Mouse (Mus musculus) layer of hippocampus, adult 9-10 months (tissue): ENCODE data around the gene Mcm7.
"Not testable (repeated sequence)": the region's sequence is repeated elsewhere in the genome, so short reads cannot be mapped to it uniquely, and the experiment has no call there.

Experiments used
- DNase-seq: peaks from one replicate; pipeline ENCODE4 v3.0.0; 2022; ENCODE audit warnings: low spot score

Mcm7 gene

DNA sequence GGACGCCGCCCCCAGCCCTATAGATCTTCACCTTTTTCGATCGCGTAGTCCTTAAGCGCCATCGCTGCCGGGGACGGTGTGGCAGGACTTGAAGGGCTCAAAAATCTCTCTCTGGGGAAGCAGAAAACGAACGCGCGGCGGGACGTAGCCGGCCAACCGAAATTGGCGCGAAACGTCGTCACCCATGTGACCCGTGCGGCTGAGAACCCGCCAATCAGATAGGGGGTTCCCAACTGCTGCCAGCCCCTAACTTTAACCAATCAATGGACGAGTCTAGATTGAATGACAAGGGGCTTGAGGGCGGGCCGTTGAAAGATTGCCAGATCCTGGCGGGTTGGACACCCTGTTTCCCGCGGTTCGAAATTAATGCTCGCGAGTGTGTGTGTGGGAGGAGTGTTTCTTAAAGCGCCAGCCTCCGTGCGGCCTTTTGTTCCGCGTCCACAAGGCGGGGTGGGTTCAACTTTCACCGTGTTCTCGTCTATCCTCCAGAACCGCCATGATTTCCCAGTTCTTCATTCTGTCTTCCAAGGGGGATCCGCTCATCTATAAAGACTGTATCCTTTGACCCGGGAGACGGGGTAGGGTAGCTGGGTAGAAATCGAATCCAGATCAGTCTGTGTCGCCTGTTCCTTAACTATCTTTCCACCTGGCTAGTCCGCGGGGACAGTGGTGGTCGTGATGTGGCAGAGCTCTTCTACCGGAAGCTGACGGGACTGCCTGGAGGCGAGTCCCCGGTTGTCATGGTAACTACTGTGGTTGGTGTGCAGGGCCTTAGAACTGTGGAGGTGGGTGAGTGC lies at the start of gene Mcm7, which contains the start of gene Ap4m1:
TSS of gene Mcm7 (minus strand) at position 728 of the 797 bp plus-strand sequence.
TSS of gene Ap4m1 (plus strand) at position 308 of the 797 bp plus-strand sequence.
- DNase-seq = peak; percentile 94

DNA sequence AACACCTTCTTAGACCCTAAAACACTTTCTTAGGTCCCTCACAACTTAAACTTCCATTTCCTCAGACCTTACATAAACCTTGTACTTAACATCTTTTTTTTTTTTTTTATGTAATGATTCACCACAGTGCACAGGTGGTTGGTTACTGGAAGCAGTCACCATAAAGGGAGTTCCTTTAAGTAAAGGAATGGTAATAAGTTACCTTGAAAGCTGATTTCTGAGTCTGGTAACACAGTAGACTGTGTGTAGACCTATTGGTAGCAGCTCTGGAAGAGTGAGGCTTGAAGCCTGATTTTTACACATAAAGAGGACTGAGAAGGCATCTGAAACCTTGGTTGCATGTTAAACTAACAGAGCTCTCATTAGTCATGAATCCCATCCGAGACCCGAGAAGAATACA lies 47.6 kb upstream of the Mcm7 start:
- DNase-seq = no peak

DNA sequence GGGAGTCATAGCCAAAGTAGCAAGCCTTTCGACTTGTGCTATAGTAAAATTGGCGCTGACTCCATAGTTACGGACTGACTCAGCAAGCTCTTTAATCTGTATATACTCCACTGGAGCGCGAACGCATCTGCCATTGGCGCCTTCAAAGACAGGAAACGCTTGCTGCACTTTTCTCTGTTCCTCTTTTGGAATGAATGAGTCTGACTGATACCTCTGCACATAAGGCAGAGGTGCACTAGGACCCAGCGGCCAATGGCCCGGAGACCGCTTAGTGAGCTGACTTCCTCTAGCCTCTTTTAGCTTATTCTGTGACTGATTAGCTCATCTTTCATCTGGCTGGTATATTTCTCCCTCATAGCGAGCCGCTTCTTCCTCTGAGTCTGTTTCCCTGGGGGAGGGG lies 44.4 kb upstream of the Mcm7 start:
- not testable (repeated sequence) for DNase-seq

DNA sequence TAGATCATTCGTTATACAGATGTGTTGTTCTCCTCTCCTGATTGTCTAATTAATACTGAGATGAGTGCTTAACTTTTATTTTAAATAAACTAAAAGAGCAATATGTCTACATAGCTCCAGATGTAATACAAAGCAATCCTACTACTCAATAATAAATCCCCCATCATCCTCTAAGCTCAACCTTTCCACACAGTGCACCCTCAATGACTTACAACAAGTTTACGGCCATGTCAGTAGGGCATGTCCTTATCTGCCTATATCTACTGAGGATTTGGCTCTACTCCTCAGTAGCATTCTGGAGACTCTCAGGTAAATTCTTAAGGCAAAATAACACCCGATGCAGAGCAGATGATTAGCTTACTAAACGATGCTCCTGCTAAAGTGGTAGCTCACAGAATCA lies 35.7 kb upstream of the Mcm7 start:
- DNase-seq = no peak

DNA sequence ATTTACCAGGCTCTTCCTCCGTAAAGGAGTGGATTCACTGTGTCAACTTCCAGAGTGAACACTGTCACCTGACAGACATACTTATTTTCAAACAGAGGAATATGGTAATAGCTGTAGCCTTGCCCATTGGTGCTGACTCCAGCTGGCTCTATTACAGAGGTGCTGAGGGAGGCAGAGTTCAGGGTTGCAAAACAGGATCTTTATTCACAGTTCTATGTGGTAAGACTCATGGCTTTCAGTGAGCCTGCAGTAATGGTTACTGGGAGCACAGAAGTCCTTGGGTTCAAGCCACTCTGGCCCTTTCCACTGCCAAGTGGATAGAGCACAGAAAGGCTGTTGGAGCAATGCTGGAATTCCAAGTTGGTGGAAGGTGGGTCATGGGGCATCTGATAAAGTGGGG lies 35.0 kb upstream of the Mcm7 start:
- no peak for DNase-seq

DNA sequence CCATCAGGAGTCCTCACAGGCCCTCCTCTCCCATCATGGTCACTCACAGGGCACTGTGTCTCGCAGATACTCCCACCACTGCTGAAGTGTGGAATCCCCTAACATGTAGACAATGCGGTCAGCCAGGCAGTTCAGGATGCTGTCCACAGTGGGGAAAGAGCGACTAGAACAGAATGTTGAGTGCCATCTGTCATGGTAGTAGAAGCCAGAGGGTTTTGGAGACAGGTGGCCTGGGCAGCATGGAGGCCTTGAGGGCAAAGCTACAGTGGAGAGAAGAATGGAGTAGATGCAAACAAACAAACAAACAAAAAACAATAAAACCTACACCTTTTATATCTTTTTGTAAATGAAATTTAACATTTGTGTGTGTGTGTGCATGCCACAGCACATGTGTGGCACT lies 29.9 kb upstream of the Mcm7 start:
- DNase-seq = no peak

DNA sequence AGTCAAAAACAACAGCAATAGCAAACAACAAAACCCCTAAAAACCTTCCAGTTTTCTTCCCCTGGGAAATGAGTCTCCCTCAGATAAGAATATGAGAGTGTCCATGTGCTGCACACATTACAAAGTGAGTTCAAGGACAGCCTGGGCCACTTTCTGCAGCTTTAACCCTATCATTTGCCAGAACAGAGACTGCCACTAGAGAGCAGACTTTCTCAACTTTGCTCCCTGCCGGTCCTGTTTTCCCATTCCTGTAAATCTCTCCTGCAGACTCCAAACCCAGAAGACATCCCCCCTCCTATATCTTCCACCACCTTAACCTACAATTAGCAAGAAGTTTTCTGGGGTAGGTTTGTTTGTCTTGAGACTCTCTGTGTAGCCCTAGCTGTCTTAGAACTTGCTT lies 27.4 kb upstream of the Mcm7 start:
- DNase-seq = no peak

DNA sequence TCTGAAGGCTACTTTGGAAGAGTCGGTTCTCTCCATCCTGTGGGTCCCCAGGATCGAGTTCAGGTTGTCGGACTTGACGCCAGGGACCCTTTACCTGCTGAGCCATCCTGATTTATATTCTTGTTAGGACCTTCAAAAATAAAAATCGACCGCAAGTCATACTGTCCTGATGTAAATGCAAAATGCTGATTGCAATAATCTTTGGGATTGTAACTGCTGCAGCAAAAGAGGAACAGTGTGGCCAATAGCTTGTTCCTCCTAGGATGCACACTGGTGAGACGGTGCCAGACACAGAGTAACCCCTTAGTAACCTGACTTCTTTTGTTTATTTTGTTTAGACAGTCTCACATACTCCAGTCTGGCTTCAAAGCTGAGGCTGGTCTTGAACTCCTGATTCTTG lies 23.2 kb upstream of the Mcm7 start:
- DNase-seq = no peak

DNA sequence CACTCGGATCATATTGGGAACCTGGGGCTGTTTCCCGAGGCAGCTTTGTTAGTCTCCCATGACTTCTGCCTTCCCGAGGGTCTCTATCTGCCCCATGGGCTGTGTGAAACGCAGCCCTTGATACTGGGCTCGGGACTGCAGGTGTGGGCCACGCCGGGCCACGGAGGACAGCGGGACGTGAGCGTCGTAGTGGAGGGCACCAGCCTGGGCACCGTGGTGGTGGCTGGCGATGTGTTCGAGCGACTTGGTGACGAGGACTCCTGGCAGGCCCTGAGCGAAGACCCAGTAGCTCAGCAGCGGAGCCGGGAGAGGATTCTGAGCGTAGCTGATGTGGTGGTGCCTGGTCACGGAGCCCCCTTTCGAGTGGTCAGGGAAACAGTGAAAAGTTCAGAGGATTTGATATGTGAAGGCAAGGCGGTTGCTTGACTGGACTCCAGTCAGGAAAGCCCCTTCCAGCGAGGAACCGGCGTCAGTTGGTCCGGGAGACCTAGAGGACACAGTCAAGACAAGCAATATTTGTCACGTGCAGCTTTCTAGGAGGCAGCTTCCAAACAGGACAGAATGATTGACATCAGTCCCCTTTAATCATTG lies 22.6 kb upstream of the Mcm7 start:
- no peak for DNase-seq

DNA sequence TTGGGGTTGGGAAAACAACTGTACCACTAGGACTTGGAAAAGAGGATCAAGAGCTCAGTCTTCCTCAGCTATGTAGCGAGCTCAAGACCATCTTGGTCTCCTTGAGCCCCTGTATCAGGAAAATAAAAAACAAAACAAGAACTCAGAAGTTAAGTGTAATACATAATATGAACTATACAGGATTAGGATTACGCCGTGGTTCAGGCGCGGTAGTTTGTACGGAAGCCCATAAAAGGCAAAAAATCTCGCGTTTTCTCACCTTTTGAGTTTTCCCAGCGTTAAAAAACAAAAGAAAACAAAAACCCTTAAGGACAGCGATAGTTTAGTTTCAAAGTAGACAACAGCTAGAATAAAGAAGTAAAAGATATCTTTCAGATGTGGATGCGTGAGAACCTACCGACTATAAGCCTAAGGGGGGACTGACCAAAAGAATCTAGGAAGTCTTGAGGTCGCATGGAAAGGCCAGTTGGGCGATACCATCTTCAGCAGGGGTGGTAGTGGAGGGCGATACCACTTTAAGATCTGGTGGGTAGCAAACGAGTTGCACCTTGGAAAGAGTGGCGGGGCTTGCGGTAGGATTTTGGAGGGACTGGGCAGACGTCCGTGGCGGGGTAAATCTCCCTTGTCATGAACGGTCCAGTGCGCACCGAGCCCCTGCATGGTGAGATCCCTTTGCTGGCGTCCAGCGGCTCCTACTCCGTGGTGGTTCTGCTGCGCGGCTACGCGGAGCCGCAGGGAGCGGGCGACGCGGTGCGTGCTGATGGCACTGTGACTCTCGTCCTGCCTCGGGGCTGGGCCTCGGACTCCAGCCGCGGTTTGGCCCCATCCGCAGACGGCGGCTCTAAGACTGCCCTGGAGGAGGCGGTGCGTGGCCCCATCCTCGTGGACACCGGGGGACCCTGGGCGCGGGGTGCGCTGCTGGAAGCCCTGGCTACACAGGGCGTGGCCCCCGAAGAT lies 21.8 kb upstream of the Mcm7 start, which contains the start of gene Mblac1:
TSS of gene Mblac1 (plus strand) at position 544 of the 957 bp plus-strand sequence.
- DNase-seq = no peak

DNA sequence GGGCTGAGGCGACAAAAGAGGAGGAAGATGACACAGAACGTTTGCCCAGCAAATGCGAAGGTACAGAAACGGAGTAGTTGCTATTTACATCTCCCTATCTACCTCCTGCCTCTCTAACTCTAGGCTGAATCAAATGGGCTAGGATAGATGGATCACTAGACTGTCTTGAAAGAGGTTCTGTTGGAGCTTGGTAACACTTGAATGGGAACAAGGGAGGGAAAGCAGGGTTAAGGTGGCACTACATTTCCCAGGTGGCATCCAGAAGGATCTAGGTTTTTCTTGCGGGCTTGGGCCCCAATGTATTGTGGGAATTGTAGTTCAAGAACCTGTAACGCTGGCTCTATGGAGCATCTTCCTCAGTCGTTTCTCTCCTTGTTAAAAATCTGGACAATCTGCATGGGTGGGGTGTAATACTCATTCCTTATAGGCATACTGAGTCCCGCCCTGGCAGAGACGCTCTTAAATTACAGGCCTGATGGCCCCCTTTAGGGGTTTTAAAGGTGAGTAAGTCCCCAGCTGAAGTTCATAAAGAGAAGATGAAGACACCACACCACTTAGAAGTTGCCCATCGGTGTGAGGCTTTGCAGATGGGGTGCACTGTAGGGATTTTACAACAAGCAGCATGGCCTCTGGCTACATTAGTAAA lies 15.6 kb upstream of the Mcm7 start:
- DNase-seq = no peak

DNA sequence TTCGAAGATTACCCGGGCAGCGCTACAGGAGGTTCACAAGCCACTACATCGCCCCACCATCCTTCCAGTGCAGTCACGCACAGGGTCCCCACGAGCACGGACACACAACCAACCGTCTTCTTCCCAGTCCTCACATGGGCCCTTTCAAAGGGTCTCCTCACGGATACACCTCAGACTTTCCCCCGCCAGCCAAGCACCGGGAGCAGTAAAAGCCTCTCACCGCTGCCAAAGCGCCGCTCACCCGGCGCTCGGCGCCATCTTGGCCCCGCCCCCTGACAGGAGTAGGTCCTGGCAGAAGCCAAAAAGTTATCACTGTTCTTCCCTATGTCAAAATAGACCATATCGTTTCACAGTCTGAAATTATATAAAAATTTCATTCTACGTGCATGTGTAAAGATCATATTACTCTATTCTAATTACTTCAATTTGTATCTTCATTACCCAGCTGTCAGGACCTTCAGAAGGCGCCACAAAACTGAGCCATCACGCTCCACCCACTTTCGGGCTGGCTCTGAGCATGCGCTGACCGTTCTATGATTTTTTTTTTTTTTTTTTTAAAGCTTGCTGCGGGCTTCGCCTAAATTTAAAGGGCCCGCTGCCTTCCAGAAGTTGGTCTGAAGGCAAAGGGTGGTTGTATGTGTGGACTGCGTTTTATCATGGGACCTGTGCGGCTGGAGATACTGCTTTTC lies 14.9 kb upstream of the Mcm7 start, which contains the start of the genes Taf6 and Cnpy4:
TSS of gene Taf6 (minus strand) at position 502 of the 689 bp plus-strand sequence.
TSS of gene Cnpy4 (plus strand) at position 536 of the 689 bp plus-strand sequence.
- DNase-seq = peak; percentile 77

DNA sequence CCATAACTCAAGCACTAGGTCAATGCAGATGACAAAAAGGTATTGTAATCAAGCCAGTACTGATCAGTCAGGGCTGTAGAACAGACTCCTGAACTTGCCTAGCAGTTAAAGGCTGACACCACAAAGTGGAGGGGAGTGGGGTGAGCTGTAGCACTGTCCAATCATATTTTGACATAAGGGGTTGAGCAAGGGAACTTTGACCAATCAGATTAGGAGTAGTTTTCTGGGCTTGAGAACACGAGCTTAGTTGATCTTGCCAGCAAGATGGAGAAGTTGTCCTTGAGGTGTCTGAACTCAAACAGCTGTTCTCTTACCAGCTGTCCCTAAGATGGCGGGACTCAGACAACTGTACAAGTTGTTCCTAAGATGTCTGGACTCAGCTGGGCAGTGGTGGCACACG lies 995 bp upstream of the Mcm7 start:
- no peak for DNase-seq

DNA sequence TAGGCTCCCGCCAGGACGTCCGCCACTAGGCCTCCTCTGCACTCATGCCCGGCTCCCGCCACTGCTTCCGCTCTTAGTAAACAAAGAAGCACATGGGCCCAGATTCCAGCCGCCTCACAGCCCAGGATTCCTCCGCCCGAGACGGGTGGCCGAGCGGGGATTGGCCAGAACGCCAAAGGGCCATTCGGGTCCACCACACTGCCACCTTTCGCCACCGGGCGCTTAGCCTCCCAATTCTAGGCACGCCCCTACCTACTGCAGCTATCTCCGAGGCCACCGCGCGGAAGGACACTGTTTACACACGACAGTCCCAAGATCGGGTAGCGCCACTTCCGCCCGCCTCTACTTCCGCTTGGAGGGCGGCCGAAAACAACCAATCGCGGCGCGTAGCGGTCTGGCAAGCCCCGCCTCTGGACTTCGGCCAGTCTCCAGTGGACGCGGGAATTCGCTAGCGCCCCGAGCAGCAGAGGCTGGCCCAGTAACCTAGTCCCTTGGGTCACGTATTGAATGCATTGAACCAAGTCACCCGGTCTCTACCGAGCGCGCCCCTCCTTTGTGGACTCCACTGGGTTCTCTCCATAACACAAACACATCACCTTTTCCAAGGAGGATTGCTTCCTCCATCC lies 1.2 kb downstream of the Mcm7 start:
- peak; percentile 94 for DNase-seq

DNA sequence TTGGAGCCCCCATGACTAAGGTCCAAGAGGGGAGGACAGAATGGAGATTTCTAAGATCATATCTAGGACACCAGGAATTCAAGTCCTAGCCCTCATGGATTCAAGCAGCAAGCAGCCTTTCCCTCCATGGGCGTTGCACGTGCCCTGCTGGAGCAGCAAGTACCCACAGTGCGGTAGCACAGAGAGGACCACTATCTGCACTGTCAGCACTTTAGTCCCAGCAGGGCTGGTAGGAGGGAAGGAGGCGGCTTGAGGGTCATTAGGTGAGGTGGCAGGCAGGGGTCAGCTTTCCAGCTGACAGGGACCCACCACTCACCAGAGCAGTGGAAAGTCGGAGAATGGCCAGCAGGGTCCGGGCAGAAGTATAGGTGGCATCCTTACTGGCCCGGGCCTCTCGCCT lies 6.6 kb downstream of the Mcm7 start:
- no peak for DNase-seq

DNA sequence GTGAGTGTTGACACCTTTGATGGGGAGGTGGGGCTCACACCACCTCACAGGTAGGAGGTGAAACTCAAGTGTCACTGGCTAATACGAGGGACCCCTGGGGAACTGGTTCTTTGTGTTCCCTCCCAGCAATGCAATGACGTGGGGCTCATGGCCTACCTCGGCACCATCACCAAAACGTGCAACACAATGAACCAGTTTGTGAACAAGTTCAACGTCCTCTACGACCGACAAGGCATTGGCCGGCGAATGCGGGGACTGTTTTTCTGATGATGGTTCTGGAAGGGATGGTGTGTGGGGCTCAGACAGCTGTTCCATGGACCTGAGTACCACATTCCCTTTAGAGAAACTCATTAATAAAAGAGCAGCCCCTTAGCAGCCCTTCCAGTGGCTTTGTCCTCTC lies 8.6 kb downstream of the Mcm7 start:
- DNase-seq = no peak

DNA sequence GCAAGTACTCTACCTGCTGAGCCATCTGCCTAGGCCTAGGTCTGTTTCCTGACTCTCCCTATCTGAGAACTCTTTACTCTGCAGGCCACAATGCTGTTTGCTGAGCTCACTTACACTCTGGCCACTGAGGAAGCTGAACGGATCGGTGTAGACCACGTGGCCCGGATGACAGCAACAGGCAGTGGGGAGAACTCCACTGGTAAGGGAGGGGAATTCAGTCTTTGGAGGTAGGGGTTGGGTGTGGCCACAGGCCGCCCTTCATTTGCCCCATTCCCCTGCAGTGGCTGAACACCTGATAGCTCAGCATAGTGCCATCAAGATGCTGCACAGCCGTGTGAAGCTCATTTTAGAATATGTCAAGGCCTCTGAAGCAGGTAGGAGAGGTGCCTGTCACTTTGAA lies 9.2 kb downstream of the Mcm7 start:
- no peak for DNase-seq

DNA sequence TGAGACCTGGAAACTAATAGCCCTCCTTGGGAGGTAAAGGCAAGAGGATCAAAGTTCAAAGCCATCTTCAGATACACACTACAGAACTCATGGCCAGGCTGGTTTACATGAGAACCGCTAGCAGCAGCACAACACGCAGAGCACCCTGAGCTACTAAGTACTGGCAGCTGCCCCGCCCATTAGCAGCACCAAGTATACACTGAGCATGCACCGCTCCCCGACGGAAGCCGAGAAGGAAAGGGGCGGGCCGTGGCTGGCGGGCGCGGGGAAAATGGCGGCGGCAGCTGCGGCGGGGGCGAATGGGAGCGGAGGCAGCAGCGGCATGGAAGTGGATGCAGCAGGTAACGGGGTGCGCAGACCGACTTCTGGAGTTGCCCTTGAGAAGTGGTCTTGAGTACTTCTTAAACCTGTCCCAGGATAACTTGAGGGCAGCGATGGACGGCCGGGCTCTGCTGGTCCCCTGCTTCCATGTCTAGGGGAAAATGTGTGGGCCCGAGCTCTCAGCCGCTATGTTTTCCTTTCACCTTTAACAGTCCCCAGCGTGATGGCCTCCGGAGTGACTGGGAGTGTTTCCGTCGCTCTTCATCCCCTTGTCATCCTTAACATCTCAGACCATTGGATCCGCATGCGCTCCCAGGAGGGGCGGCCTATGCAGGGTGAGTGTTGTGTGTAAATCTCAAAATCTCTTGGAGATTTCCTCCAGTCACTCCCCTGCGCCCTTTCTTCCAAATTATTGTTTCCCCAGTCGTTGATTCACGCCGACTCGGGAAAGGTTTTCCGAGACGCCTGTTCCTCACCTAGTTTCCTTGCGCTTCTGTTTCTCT lies 11.2 kb downstream of the Mcm7 start, which contains the start of gene Cops6:
TSS of gene Cops6 (plus strand) at position 230 of the 824 bp plus-strand sequence.
- peak; percentile 81 for DNase-seq

DNA sequence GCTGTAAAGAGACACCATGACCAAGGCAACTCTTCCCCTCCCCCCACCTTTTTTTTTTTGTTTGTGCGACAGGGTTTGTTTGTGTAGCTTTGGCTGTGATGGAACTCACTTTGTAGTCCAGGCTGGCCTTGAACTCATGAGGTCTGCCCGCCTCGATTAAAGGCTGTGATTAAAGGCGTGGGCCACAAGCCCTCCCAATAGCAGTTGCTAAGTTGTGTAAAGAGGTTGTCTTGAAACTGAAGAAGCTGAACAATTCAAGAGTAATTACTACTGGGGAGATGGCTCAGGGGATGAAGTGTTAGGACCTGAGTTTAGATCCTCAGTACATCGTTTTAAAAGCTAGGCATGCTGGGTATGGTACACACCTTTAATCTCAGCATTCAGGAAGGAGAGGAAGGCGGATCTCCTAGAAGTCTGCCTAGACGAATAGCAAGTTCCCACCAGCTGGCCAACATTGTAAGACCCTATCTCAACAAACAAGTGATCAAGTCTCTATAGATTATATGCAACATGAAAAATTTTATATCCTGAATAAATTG lies 11.9 kb downstream of the Mcm7 start:
- no peak for DNase-seq
